Mouse (Mus musculus) lung, postnatal 0 days (tissue): Measurements from ENCODE around the gene Podn. TPM values are rescaled to one million over a fixed set of nuclear protein-coding genes. Genes with fewer than 3 reads are reported as not detected.

Experiments
- ATAC-seq: fragments of 200-750 bp; cut with Nextera tagmentation; 2 replicates; pipeline ENCODE4 v1.8.0; 2017; ENCODE audit warnings: moderate library complexity
- DNase-seq: peaks from one replicate; pipeline ENCODE4 v3.0.0-alpha.2; 2016; ENCODE audit warnings: low spot score
- H3K27ac ChIP-seq: fragments of 300-500 bp; sonication (generic); 2 replicates; pipeline ENCODE4 v1.5.1; 2014; ENCODE audit warnings: antibody characterized with exemption, mild to moderate bottlenecking, low read length, mixed read lengths
- H3K27me3 ChIP-seq: fragments of 300-500 bp; sonication (generic); replicated peaks from 2 replicates; pipeline ENCODE4 v1.6.1; 2014; ENCODE audit warnings: low read length, mixed read lengths; ENCODE audit not compliant: insufficient read depth
- H3K36me3 ChIP-seq: fragments of 300-500 bp; sonication (generic); 2 replicates; pipeline ENCODE4 v1.6.1; 2014; ENCODE audit warnings: low read length, mixed read lengths; ENCODE audit not compliant: insufficient read depth
- H3K4me1 ChIP-seq: fragments of 300-500 bp; sonication (generic); 2 replicates; pipeline ENCODE4 v1.6.1; 2014; ENCODE audit warnings: antibody characterized with exemption, low read depth, low read length, mixed read lengths; ENCODE audit not compliant: insufficient read depth
- H3K4me2 ChIP-seq: fragments of 300-500 bp; sonication (generic); replicated peaks from 2 replicates; pipeline ENCODE4 v1.6.1; 2014; ENCODE audit warnings: low read depth, mild to moderate bottlenecking, low read length, moderate library complexity, mixed read lengths
- H3K4me3 ChIP-seq: fragments of 300-500 bp; sonication (generic); 2 replicates; pipeline ENCODE4 v1.5.1; 2014; ENCODE audit warnings: low read depth, low read length
- H3K9ac ChIP-seq: fragments of 300-500 bp; sonication (generic); replicated peaks from 2 replicates; pipeline ENCODE4 v1.6.1; 2014; ENCODE audit warnings: low read depth, mild to moderate bottlenecking
- H3K9me3 ChIP-seq: fragments of 300-500 bp; sonication (generic); 2 replicates; pipeline ENCODE4 v1.6.1; 2016; ENCODE audit warnings: low read length, mixed read lengths
- CTCF ChIP-seq: IDR thresholded peaks from 2 replicates; pipeline ENCODE4 v1.5.1; 2016; ENCODE audit warnings: antibody characterized with exemption, mild to moderate bottlenecking
- EP300 ChIP-seq: IDR thresholded peaks from 2 replicates; pipeline ENCODE4 v1.6.1; 2016; ENCODE audit warnings: antibody characterized with exemption, mild to moderate bottlenecking, control low read depth
- WGBS: fragments of 180-500 bp; shearing (Covaris S2); extraction: QIAGEN DNeasy Blood & Tissue Kit; methylation state at CpG from one replicate; pipeline ENCODE4 v1.1.7; 2014; 5-methylcytosine and 5-hydroxymethylcytosine counted together
- polyA plus RNA-seq: library from polyadenylated mRNA; unstranded; fragments of >200 nt; fragmentation: Nextera tagmentation; extraction: Ambion mirVana; gene quantifications from 2 replicates; pipeline ENCODE4 v1.2.1, GENCODE M21; 2015

Gene Podn
- polyA plus RNA-seq, 1 experiment from 2014 or later, result 2.8 TPM

DNA sequence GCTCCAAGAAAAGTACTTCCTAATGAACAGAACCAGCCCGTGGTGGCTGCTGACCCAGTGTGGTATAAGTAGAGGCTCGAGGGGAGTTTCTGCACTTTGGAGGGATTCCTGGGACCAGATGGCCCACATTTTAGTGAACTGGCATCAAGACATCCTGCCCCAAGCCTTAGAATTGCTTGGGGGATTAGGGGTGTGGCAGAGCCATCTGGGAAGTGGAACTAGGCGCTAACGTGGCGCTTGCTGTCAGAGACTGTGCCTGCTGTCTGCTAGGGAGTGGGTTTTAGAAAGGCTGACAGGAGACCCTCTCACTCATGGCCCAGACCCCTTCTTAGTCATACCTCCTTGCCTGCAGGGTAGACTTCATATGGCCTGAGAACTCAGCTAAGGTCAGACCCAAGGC, 110.4 kb downstream of the Podn start:
- H3K9ac ChIP-seq, result no peak overlapping the region
- H3K4me1 ChIP-seq, result 0 out of 2 replicates have a peak, but pooled peaks cover 2% of the 10 kb centered on the region
- no peak overlapping the region for H3K4me2 ChIP-seq
- no peaks in the 10 kb centered on the region for H3K36me3 ChIP-seq
- H3K27me3 ChIP-seq, result no peaks in the 10 kb centered on the region
- ATAC-seq (no peak), DNase-seq (no peak)
- TF ChIP-seq EP300, result no peak
- no peak for TF ChIP-seq CTCF
- no peak overlapping the region for H3K4me3 ChIP-seq
- H3K27ac ChIP-seq, result no peak overlapping the region
- no peaks in the 10 kb centered on the region for H3K9me3 ChIP-seq
- WGBS, result 87% methylated on average over 5 of the region's 5 CpGs

GRCm38 (mm10) chr4:107984282-107984981, 111.8 kb downstream of the Podn start:
- H3K4me3 ChIP-seq, result no peak overlapping the region
- no peaks in the 10 kb centered on the region for H3K9me3 ChIP-seq

DNA sequence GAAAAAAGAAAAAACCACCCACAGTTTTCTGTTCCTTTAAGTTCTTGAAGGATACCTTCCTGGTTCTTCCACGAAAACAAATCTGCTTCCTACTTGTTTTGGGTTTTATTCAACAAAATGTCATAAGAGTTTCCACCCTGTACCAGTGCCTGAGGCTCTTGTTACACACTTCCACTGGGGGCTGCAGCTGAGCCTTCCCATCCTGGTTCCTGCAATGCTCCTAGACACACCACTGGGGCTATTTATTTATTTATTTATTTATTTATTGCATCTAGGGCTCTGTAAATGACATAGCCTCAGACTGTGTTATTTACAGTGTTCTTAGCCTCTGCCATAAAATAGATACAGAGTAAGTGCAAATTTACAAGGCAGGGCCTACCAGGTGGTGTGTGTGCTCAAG, 112.5 kb downstream of the Podn start:
- H3K4me1 ChIP-seq, result 0 out of 2 replicates have a peak, but pooled peaks cover 2% of the 10 kb centered on the region
- H3K36me3 ChIP-seq, result no peaks in the 10 kb centered on the region
- no peaks in the 10 kb centered on the region for H3K9me3 ChIP-seq
- H3K4me2 ChIP-seq, result no peak overlapping the region
- no peak overlapping the region for H3K9ac ChIP-seq
- H3K4me3 ChIP-seq, result no peak overlapping the region
- peak; percentile 16; the same call in 1 of the 2 replicates for ATAC-seq
- DNase-seq, result no peak
- WGBS, result 76% methylated on average over 1 of the region's 1 CpGs
- H3K27ac ChIP-seq, result no peak overlapping the region
- no peak for TF ChIP-seq EP300
- no peak for TF ChIP-seq CTCF
- H3K27me3 ChIP-seq, result no peaks in the 10 kb centered on the region

More at GRCm38 (mm10) chr4:107984282-107984981, 111.8 kb downstream of the Podn start:
- Histone ChIP-seq H3K27me3 (no peaks in the 10 kb centered on the region), H3K9ac (no peak overlapping the region), H3K36me3 (no peaks in the 10 kb centered on the region), H3K4me2 (no peak overlapping the region), H3K4me1 (0 out of 2 replicates have a peak, but pooled peaks cover 2% of the 10 kb centered on the region), H3K27ac (no peak overlapping the region; the same call in 1 of the 2 replicates)
- TF ChIP-seq CTCF (no peak), EP300 (0 out of 2 replicates have a peak, but pooled peaks have one; percentile 33)
- 45% methylated on average over 7 of the region's 7 CpGs for WGBS
- peak; percentile 84 for DNase-seq
- peak; percentile 83 for ATAC-seq

DNA sequence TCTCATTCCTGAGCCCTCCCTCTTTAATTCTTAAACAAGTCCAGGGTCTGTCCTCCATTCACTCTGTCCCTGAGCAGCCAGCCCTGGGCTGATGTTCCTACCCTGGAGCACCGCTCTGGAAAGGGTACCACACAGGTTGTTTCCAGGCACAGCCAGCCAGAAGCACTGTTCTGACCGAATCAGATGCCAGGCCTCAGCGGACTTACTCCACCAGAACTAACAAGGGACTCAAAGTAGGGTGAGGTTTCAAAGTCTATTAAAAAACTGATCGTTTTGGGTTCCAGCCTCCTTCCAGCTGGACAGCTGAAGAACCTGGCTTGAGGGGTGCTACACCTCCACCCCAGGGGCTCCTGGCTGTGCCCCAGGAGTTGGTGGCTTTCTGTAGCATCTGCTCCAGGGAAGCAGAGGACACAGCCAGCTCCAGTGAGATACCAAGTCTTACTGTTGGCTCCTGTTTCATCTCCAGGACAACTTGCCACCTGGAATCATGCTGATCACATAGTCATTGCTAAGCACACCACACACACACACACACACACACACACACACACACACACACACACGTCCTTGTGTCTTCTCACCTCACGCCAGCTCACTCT, 116.1 kb downstream of the Podn start:
- Histone ChIP-seq H3K36me3 (no peaks in the 10 kb centered on the region), H3K4me3 (no peak overlapping the region), H3K27ac (no peak overlapping the region), H3K27me3 (no peaks in the 10 kb centered on the region), H3K9me3 (no peaks in the 10 kb centered on the region), H3K4me2 (no peak overlapping the region), H3K9ac (no peak overlapping the region), H3K4me1 (0 out of 2 replicates have a peak, but pooled peaks cover 2% of the 10 kb centered on the region)
- WGBS, result 78% methylated on average over 6 of the region's 6 CpGs
- DNase-seq (no peak), ATAC-seq (no peak)
- TF ChIP-seq CTCF (no peak), EP300 (no peak)

DNA sequence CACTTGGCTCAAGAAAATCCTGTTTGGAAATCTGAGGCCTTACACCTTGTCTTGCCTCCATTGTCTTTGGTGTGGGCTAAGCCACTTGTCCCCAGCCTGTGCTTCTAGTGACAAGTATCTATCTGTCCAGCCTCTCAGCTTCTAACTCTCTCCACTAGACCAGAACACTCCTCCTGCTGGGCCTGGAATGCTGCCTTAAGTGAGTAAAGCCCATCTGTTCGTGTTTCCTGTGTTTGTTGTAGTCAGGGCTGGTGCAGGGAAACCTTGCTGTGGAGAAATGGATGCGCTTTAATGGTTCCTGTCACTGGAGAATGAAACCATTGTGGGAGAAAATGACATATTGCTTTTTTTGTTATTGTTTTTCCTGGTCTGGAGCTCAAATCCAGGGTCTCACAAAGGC, 116.7 kb downstream of the Podn start:
- no peak overlapping the region for H3K27ac ChIP-seq
- no peaks in the 10 kb centered on the region for H3K4me1 ChIP-seq
- H3K36me3 ChIP-seq, result no peaks in the 10 kb centered on the region
- no peak overlapping the region for H3K4me2 ChIP-seq
- WGBS, result 45% methylated on average over 2 of the region's 2 CpGs
- DNase-seq (peak; percentile 54), ATAC-seq (peak; percentile 52)
- TF ChIP-seq EP300, result no peak
- TF ChIP-seq CTCF, result peak; percentile 23; the same call in 1 of the 2 replicates
- H3K9ac ChIP-seq, result no peak overlapping the region
- no peaks in the 10 kb centered on the region for H3K9me3 ChIP-seq
- H3K27me3 ChIP-seq, result no peaks in the 10 kb centered on the region
- H3K4me3 ChIP-seq, result no peak overlapping the region

- Histone ChIP-seq H3K27ac (no peak overlapping the region), H3K9ac (no peak overlapping the region), H3K36me3 (no peaks in the 10 kb centered on the region), H3K4me1 (no peaks in the 10 kb centered on the region), H3K4me2 (no peak overlapping the region), H3K4me3 (no peak overlapping the region), H3K9me3 (no peaks in the 10 kb centered on the region), H3K27me3 (no peaks in the 10 kb centered on the region)
- ATAC-seq (no peak), DNase-seq (no peak)
- TF ChIP-seq CTCF (no peak), EP300 (no peak)
- WGBS, result 53% methylated on average over 4 of the region's 4 CpGs
These were observed 118.7 kb downstream of the Podn start for GRCm38 (mm10) chr4:107977593-107977992.
